Mouse (Mus musculus) ovary, postnatal 14 days (tissue): Measurements from ENCODE around the gene Hecw2.

Experiments used
- DNase-seq: peaks from one replicate; pipeline ENCODE4 v3.0.0; 2022; ENCODE audit warnings: low spot score

Gene Hecw2

DNA sequence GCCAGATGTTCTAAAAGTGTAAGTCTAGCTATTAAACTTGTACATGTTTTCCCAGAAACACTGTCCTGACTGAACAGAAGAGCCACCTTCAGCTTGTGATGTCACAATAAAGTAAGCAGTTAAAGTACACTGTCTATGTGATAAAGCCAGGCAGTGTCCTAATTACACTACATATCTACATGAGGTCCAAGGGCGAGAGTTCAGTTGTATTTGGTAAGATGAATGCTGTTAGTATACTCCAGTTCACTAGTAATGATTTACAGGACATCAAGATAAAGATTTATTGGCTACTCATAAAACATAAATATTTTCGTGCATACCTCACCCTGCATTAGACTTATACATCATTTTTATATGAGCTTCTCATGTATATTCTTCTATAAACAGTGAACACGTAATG lies 305.2 kb downstream of the Hecw2 start:
- no peak for DNase-seq

DNA sequence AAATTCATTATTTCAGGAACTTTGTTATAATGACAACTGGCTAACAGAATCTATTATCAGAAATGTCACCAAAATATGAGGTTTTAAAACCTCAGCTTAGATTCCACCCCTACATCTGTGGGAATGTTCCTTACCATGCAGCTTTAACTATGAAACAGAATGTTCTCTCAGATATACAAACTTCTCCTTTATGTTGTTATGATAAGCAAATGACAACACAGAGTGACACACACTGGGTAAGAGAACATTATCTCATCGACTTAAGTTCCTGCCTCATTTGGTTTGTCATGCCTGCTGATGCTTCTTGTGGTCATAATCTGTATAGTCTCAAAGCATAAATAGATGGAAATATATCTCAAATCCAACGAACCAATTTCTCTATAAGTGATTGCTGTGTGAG lies 312.5 kb downstream of the Hecw2 start:
- DNase-seq: no peak

DNA sequence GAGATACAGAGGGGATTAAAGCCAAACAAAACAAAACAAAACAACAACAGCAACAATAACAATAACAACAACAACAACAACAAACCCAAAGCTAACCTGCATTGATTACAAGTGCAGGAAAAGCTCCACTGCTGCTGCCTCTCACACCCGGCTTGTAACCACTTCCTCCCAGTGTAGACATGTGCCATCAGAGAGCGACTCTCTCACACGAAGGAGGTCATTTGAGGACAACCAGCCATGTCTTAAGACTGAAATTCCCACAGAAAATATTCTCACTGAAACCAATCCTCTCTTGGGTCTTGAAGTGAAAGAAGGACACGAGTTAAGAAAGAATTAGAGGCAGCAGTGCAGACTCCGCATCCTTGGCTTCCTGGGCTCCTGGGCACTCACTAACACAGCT lies 319.0 kb downstream of the Hecw2 start:
- no peak for DNase-seq

DNA sequence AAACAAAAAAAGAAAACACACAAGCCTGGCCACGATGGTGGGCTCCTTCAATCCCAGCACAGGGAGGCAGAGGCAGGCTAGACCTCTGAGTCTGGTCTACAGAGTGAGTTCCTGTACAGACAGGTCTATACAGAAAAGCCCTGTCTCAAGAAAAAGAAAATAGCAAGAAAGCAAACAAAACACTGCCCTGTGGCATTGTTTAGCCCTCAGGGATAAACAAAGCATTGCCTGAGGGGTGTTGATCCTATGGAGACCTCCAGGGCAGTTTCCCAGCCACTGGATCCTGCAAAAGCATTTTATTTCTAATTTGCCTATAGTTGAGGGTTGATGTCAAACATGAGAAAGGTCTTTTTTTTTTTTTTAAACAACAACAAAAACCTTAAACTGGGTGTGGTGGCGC lies 327.7 kb downstream of the Hecw2 start:
- DNase-seq: no peak

DNA sequence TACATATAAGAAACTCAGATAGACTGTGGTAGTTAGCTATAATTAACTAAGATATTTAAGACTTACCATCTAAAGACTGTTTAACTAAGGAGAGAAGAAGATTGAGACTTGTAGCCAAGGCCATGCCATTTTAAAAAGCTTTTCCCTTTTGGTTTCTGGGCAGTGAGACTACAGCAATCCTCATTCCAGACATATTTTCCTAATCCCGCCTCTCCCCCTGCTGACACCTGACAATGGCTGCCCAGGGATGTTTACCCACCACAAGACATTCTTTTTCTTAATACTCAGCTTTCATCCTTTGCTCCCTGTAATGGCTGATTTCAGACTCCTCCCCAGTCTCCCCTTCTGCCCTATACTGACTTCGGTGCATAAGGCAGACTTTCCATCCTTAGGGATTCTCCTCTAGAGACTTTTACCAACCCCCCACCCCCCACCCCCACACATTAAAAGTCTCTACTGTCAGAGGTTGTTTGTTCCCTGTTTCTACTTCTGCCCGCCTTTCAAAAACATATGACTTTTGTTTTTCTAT lies 328.5 kb downstream of the Hecw2 start:
- DNase-seq: no peak

DNA sequence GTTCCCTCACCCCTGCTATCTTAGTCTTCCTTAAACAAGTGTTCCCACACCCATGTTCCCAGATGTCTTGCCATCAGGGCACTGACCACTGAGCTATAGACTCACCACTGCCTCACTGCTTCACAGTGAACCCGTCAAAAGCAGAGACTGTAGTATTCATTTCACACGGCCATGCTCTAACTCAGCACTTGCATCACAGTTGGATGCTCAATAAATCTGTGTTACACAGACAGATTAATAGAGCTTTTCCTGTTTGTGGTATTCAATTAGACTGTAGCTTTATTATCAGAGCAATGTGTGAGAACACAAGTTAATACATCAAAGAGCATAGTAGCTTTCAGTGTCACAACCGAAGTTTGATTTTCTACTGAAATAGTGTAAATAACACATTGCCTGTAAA lies 330.9 kb downstream of the Hecw2 start:
- no peak for DNase-seq

DNA sequence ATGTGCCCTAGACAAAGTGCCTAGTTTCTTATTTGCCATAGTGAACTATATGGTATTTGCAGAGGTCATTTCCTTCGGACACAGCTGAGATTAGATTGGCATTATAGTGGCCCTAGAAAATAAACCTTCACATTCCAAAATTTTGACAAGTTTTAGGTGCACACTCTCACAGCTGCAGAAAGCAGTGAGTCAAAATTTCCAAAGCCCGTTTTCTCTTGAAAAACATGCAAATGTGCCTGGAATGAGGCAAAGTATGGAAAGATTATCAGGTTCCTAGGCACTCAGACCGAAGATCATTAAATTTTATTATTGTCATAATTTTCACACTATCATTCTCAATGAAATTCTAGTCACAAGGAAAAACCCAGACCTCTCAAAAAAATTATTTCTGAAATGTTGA lies 334.4 kb downstream of the Hecw2 start:
- DNase-seq: no peak

DNA sequence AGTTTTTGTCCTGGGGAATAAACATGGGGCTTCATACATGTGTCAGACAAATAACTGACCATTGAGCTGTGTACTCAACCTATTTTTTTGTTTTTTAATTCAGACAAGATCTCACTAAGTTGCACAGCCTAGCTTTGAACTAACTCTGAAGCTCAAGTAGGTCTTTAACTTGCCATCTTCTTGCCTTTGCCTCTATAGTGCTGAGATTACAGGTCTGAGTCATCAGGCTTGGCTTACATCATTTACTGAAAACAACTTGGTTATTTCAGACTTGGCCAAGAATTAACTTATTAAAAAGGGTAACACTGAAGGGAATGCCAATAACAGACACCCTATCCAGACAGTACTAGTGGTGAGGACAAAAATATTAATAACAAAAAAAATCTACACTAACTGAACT lies 335.8 kb downstream of the Hecw2 start:
- no peak for DNase-seq

DNA sequence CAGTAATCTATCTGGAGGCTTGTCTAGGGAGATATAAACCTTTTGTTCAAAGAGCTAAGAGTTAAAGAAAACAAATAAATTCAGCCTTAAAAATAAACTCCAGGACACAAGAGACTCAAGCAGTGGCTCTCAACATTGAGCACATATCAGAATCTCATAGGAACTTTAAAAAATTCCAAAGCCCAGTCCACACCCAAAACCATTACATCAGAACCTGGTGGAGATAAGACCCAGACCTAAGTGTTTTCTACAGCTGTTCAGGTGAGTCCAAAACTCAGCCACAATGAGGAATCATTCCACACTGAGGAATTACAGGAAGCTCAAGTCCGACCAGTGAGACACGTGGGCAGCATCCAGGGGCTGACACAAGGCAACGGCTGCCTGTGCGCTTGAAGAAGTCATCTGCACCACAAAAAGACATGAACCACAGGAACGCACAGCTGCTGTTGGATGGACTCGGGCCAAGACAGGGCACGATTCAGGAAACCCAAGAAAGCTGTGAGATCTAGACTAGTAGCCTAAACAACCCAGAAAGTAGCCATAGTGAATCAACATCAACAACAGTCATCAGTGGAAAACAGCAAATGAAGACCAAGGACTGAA lies 338.4 kb downstream of the Hecw2 start:
- DNase-seq: no peak

DNA sequence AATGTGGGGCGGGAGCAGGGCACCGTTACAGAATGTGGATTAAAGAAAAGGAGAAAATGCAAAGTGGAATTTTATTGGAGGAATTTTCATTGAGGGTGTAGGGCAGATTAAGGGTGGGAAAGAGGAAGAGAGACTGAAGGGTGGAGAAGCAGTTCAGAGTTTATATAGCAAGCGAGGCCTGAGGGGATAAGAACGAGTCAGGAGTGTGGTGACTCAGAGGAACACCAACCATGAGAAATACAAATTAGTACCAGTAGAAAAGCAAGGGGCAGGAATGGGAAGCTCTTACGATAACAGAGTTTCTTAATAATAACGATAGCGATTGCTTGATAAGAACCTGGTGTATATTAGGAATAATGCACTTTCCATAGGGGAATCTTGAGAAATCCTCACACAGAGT lies 339.2 kb downstream of the Hecw2 start:
- no peak for DNase-seq

DNA sequence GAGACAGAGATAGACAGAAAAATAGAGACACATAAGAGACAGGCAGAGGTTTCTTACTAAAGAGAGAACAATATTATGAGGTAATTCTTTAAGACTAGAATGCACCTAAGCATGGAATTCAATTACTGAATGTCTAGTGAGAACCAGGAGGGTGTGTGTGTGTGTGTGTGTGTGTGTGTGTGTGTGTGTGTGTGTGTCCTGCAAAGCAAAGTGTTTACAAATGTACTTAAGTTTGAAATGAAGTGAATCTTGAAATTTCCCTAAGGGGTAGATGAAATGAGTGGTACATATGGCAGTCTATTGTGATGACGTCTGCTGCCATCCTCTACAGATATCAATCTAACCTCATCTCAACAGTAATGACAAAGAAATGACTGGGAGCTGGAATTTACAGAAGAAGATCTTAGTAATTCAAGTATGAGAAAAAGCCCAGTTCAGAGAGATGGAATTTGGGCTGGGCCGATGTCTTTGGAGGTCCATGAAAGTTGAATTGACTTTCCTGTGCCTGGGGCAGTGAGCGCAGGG lies 342.8 kb downstream of the Hecw2 start:
- no peak for DNase-seq

DNA sequence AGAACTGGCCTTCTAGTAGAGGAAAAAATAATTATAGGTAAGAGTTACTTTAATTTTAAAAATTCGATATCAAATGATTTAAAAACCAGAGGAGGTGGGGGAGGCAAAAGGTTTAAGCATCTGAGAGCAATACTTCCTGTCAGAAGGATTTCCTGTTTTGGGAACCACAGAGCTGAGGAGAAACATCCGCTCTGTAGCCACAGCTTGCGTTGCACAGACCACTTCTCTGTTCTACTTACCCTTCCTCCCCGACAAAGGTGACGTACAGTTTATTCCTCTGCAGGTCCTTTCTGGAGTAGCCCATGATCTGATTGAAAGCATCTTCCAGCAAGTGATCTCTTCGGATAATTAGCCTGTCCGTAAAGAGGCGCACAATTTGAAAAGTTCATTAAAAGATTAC lies 343.6 kb downstream of the Hecw2 start:
- no peak for DNase-seq

DNA sequence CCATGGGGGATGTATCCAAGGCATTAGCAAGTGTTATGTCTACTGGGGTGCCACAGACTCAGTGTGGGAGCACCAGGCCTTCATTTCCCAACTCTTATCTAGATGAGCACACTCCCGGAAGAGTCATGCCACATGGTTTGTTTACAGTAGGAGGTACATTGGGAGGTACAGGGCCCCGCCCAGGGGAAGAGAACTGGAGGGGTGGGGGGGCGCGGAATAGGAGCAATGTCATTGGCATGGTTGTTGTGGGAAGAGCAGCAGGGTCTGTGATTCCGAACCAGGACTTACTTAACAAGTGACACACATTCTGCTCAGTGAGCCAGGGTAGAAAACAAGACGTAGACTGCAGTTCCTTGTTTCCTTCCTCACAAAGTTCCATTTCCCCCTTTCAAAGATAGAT lies 344.1 kb downstream of the Hecw2 start:
- DNase-seq: no peak

DNA sequence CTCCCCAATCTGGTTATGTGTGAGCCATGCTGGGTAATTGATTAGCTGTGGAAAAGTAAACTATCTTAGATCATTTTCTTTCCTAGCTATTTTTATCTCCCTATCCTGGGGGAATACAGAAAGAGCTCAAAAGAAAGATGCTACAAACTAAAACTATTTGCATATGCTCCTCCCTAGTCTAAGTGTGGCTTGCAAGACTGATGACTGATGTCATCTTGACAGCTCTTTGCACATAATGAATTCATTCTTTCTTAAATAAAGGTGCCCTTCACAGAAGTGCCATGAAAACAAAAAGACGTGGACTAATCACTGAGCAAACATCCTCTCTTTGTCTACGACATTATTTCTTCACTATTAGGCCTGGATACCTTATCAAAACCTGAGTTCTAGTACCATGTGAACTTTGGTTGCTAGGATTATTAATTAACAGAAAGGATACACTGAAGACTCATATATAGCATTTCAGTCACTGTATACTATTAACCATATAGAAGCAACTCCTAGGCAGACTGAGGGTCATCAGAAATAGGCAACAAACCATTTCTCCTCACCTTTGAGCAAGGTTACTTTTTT lies 348.2 kb downstream of the Hecw2 start:
- DNase-seq: no peak

DNA sequence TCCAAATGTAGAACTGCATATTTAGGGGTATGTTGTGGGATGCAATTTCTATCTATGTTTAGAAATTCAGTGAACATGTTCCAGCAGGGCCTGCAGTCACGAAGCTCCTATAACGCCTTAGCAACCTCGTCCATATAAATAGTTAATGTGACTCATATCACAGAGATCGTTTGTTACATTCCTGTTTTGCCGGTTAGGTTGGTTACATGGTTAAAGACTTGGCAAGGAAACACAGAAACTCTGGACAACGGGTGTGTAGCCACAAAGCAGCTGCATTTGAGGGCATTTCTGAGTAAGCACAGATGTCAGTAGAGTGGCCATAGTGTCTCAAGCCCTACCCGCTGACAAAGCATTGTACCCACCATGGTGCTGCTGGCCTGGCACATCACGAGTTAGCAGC lies 349.1 kb downstream of the Hecw2 start:
- no peak for DNase-seq

DNA sequence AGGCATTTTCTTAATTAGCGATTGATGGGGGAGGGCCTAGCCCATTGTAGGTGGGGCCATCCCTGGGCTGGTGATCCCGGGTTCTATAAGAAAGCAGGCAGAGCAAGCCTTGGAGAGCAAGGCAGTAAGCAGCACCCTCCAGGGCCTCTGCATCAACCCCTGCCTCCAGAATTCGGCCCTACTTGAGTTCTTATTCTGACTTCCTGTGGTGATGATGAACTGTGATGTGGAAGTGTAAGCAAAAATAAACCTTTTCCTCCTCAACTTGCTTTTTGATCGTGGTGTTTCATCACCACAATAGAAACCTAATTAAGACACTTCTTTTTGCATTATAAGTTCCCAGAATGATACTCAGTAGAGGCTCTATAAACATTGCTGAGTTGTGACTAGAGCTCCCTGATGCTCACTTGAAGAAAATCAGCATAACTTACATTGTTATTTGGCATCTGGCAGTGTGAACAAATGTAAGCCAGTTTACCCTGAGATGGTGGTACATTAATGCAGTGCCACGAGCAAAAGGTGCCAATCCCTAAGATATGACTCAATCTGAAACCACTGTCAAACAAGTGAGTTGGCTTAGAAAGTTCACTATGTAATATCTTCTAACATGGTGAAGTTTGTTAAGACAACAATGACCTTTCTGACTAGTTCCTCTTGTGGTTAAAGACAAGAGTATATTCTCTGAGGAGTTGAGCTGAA lies 349.9 kb downstream of the Hecw2 start:
- DNase-seq: no peak

DNA sequence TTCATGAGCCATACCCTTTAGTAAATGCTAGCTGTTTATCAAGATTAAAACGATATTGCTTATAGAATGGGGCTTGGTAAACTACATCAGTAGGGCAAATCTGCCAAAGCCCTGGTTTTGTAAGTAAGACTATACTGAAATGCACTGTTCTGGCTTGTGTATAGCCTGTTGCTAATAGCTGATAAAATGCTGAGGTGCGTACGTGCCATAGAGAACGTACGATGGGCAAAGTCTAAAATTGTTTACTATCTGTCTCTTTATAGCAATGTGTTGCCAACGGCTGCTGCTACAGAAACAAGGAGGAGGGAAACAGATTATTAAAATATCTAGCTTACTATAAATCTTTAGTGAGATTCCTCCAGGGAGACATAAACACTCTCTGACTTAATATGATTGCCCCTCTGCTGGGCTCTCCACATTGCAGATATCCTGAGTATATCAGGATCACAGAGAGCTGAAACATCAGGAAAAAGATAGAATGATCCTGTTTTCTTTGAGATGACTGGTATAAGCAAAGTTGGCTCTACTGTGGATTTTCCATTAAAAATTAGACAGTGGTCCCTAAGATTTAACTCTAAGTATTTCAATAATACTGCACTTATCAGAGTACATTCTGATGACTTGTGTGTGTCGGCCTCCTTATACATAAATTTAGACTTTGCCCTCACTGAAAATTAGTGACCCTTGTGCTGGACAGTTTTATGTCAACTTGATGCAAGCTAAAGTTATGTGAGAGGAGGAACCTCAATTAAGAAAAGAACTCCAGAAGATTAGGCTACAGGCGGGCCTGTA lies 350.6 kb downstream of the Hecw2 start:
- no peak for DNase-seq

DNA sequence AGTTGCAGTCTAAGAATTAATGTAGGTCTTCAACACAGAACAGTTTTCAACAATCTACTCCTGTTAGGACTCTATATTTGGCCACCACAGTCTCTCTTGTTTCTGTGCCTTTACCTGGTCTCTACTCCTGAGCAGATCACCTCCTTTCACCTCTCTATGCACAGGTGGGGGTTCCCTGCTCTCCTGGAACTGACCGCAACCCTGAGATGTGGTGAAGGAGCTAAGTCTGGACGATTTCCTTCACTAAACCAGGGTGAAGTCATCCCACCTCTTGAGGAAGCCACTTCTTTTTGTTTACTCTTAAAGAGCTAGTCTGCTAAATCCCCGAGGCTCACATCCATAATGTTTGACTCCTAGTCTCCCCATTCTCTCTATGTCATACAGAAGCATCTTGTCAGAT lies 351.9 kb downstream of the Hecw2 start:
- no peak for DNase-seq

DNA sequence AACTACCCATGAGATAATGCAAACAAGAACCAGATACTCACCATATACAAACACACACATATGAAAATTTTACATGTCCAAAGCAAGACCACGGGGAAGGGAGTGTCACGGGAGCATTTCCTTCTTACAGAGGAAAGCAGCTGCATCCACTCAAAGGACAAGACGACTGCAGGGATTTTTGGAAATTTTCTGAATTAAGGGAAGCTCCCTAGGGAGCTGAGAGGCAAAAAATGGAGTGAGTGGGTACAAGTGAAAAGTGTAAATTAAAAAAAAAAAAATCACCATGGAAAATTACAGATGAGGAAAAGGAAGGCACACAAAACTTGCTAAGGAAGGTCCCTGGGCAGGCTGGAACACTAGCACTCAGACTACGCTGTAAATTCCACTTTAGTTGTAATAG lies 353.9 kb downstream of the Hecw2 start:
- no peak for DNase-seq

DNA sequence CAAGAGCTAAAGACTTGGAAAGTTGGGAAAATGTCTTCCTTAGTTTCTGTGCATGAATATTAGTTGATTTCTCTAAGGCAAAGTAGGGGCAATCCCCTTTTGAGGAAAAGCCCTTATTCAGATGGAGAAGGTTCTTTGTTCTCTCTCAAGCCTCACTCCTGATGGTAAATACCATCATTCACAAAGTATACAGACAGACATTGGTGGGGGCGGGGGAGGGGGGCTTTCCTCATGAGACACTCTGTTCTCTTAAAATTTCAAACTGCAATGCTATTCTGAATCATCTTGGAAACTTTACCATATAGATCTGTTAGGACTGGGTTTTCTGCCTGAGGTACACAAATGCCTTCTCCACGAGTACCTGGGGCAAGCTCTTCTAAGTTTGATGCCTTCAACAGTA lies 355.6 kb downstream of the Hecw2 start:
- DNase-seq: no peak

DNA sequence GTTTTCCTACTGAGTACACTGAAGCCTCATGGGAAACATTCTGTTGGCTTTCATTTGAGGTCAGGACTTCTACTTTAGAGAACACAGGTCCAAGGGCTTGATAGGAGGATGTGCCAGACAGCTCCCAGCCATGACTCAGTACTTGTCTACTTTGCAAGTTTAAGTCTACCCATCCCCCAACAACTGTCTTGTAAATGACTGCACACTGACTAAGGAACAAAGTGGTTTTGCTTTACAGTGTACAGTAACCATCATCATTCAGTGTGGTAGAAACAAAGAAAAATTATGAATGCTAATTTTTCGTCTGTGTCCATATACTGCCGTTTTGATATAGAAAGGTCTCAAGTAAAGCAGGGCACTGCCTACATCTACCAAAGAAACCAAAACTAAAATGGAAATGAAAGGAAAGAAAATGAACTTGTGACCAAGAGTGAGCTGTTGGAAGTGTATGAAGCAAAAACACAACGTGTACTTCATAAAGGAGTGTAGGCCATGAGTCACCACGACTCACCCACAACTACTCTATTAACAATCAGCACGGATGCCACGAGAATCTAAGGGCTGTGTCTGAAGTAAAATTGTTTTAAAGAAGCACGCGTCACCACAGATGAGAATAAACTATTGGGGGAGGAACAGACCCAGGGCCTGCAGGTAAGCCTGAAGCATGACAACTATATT lies 356.6 kb downstream of the Hecw2 start:
- no peak for DNase-seq

DNA sequence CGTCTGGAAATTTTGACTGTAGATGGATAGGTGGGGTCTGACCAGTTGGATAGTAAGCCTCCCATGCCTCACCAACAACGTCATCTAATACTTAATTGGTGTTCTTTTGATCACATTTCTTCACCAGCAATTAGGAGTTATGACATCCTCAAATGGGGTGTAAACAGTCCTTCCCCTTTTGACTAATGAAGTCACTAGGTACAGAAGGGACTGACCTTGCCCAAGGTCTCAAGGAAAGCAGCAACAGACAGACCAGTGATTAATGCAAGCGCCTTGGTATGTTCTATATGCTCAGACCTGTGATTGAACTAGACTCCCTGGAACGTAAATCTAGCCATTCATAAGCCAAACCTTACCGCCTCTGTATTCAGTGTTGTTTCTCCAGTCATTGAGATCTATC lies 364.7 kb downstream of the Hecw2 start:
- DNase-seq: no peak
